Comparison of ENCODE assay signal across 19 mouse cellular contexts in the genomic region with DNA sequence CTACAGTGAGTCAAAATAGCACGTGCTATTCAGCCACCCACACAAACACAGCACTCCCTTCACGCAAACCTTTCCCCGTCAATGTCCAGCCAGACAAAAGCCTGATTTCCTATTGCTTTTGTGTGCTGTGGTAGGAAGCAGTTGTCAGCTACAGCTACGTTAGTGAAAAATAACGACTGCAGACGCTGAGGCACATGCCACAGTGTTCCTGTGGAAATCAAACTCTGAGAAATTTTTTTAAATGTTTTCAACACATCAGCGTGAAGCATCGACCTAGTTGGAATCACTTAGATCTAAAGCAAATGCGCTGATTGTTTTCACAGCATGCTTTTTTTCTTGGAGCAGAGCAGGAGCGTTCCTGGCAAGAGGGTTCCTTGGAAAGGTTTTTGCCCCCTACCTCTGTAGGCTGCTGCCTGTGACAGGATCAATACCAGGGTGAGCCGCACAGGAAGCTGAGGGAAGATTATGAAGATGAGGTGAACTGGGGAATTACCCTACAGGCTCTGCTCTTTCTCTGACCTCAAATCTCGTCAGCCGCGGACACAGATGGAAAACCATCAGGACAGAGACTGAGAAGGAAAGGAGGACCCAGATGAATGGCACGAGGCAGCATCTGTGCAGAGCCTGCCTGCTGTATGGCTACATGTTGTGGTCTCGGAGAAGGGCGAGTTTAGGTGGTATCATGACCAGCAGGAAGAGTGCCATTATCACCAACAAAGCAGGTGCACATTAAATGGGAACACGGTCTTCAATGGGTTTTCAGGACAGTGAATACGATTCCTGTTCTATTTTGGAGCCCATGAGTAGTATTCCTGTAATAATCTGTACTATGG.
DNase-seq lines count a peak whose midpoint lies in the region; ATAC-seq lines count a peak whose summit lies in the region.
"Had no signal": no experiment of that assay in that cellular context is flagged by ENCODE, and none has a peak within 500 bp of the region (broad histone marks: within the 10 kb centered on the region; RNA-seq: fewer than 3 reads in every experiment).

No protein-coding gene starts in this region.

- no peaks in the 10 kb centered on the region for H3K36me3 ChIP-seq in forebrain, embryonic 12.5 days (replicated peaks)
- no peaks in the 10 kb centered on the region for H3K36me3 ChIP-seq in forebrain, embryonic 10.5 days (replicated peaks)
- no peaks in the 10 kb centered on the region for H3K36me3 ChIP-seq in hindbrain, embryonic 12.5 days
- no peaks in the 10 kb centered on the region for H3K36me3 ChIP-seq in midbrain, embryonic 15.5 days (replicated peaks)
- H3K36me3 ChIP-seq: embryonic facial prominence, embryonic 10.5 days; limb, embryonic 15.5 days had no signal

- H3K4me3 ChIP-seq in forebrain, embryonic 12.5 days (replicated peaks): no peak overlapping the region
- H3K4me3 ChIP-seq in forebrain, embryonic 10.5 days: no peak overlapping the region
- H3K4me3 ChIP-seq in hindbrain, embryonic 12.5 days: no peak overlapping the region
- H3K4me3 ChIP-seq in midbrain, embryonic 15.5 days: 0 out of 2 replicates have a peak overlapping the region, but pooled peaks have one; percentile 3
- H3K4me3 ChIP-seq: embryonic facial prominence, embryonic 10.5 days; left cerebral cortex, adult 2 months; limb, embryonic 15.5 days had no signal

- peaks cover 7% of the 10 kb centered on the region; the same call in 1 of the 2 replicates for H3K4me1 ChIP-seq in forebrain, embryonic 12.5 days
- H3K4me1 ChIP-seq in forebrain, embryonic 10.5 days: peaks cover 14% of the 10 kb centered on the region
- H3K4me1 ChIP-seq in hindbrain, embryonic 12.5 days: peaks cover 4% of the 10 kb centered on the region; the same call in 1 of the 2 replicates
- peaks cover 5% of the 10 kb centered on the region; the same call in 1 of the 2 replicates for H3K4me1 ChIP-seq in midbrain, embryonic 15.5 days
- H3K4me1 ChIP-seq: limb, embryonic 15.5 days had no signal

- no peak overlapping the region for H3K9ac ChIP-seq in forebrain, embryonic 12.5 days
- no peak overlapping the region; the same call in 1 of the 2 replicates for H3K9ac ChIP-seq in hindbrain, embryonic 12.5 days
- no peak overlapping the region for H3K9ac ChIP-seq in midbrain, embryonic 15.5 days
- H3K9ac ChIP-seq: limb, embryonic 15.5 days; lung, embryonic 14.5 days had no signal

- 42% methylated on average over 19 of the region's 19 CpGs for whole genome bisulfite sequencing in forebrain, embryonic 12.5 days
- WGBS in forebrain, embryonic 10.5 days: 47% methylated on average over 19 of the region's 19 CpGs
- WGBS in hindbrain, embryonic 12.5 days: 39% methylated on average over 19 of the region's 19 CpGs
- WGBS in midbrain, embryonic 15.5 days: 29% methylated on average over 19 of the region's 19 CpGs

- peak; percentile 39; the same call in 1 of the 2 replicates for ATAC-seq in forebrain, embryonic 12.5 days (ENCODE audit: low FRiP score)
- peak; percentile 35 for ATAC-seq in hindbrain, embryonic 12.5 days (ENCODE audit: low FRiP score)
- ATAC-seq in midbrain, embryonic 15.5 days (replicated peaks): peak; percentile 75

- H3K27ac ChIP-seq in forebrain, embryonic 12.5 days: no peak overlapping the region
- no peak overlapping the region for H3K27ac ChIP-seq in forebrain, embryonic 10.5 days
- H3K27ac ChIP-seq in hindbrain, embryonic 12.5 days: no peak overlapping the region
- H3K27ac ChIP-seq in midbrain, embryonic 15.5 days: no peak overlapping the region
- H3K27ac ChIP-seq: embryonic facial prominence, embryonic 10.5 days; left cerebral cortex, adult 2 months; limb, embryonic 15.5 days had no signal

- DNase-seq in forebrain, embryonic 10.5 days (ENCODE audit: extremely low spot score, low spot score): no peak
- DNase-seq in brain, adult 2 months (ENCODE audit: low read depth, low spot score): peak; percentile 20
- DNase-seq in thymus, postnatal 25 days: no peak
- DNase-seq in right cerebral cortex, postnatal 4 days: no peak
- DNase-seq in left cerebral cortex, adult 11 months (ENCODE audit: low spot score): no peak
- DNase-seq: adrenal gland, adult 8-10 months; gastrocnemius, postnatal 36 days; heart, postnatal 10 days; kidney, adult 11 months; kidney, postnatal 4 days; lung, embryonic 14.5 days; right cerebral cortex, postnatal 25 days; thymus, postnatal 36 days had no signal

- H3K9me3 ChIP-seq in forebrain, embryonic 12.5 days: no peaks in the 10 kb centered on the region
- H3K9me3 ChIP-seq in forebrain, embryonic 10.5 days: no peaks in the 10 kb centered on the region
- no peaks in the 10 kb centered on the region for H3K9me3 ChIP-seq in hindbrain, embryonic 12.5 days (replicated peaks)
- no peaks in the 10 kb centered on the region for H3K9me3 ChIP-seq in midbrain, embryonic 15.5 days
- H3K9me3 ChIP-seq: embryonic facial prominence, embryonic 10.5 days; limb, embryonic 15.5 days had no signal

- H3K27me3 ChIP-seq in forebrain, embryonic 12.5 days: no peaks in the 10 kb centered on the region
- no peaks in the 10 kb centered on the region for H3K27me3 ChIP-seq in forebrain, embryonic 10.5 days (ENCODE audit: poor library complexity, severe bottlenecking)
- no peaks in the 10 kb centered on the region for H3K27me3 ChIP-seq in hindbrain, embryonic 12.5 days
- no peaks in the 10 kb centered on the region for H3K27me3 ChIP-seq in midbrain, embryonic 15.5 days (replicated peaks)
- H3K27me3 ChIP-seq: limb, embryonic 15.5 days had no signal

- 0 out of 2 replicates have a peak overlapping the region, but pooled peaks have one; percentile 17 for H3K4me2 ChIP-seq in forebrain, embryonic 12.5 days
- peak overlapping the region; percentile 26; the same call in 1 of the 2 replicates for H3K4me2 ChIP-seq in hindbrain, embryonic 12.5 days (replicated peaks)
- peak overlapping the region; percentile 30 for H3K4me2 ChIP-seq in midbrain, embryonic 15.5 days
- H3K4me2 ChIP-seq: limb, embryonic 15.5 days; lung, embryonic 14.5 days had no signal
